Mouse (Mus musculus) embryonic fibroblast, embryonic 13.5 days (primary cell): ENCODE results near the gene Ptpre. TPM values are rescaled to one million over a fixed set of nuclear protein-coding genes. Genes with fewer than 3 reads are reported as not detected.

Experiments used
- H3K27ac ChIP-seq: 2 replicates; pipeline ENCODE4 v1.5.1; 2012; ENCODE audit warnings: low read length, control low read depth, inconsistent platforms; ENCODE audit not compliant: insufficient read depth
- H3K4me1 ChIP-seq: 2 replicates; pipeline ENCODE4 v1.6.1; 2011; ENCODE audit warnings: low read length; ENCODE audit not compliant: control insufficient read depth, insufficient read depth
- H3K4me3 ChIP-seq: 2 replicates; pipeline ENCODE4 v1.5.1; 2011; ENCODE audit warnings: mild to moderate bottlenecking, control low read depth, low read length; ENCODE audit not compliant: insufficient read depth
- CTCF ChIP-seq: IDR thresholded peaks from 2 replicates; pipeline ENCODE4 v1.5.1; 2011; ENCODE audit warnings: mild to moderate bottlenecking, control low read depth, low read length, moderate library complexity, borderline replicate concordance; ENCODE audit not compliant: insufficient read depth
- POLR2A ChIP-seq: IDR thresholded peaks from 2 replicates; pipeline ENCODE4 v1.6.1; 2011; ENCODE audit warnings: low read depth, mild to moderate bottlenecking, control low read depth, low read length, moderate library complexity
- polyA plus RNA-seq: library from polyadenylated mRNA; stranded (reverse); fragments of >200 nt; gene quantifications from 2 replicates; pipeline ENCODE4 v1.2.4, GENCODE M21; 2011; ENCODE audit warnings: low read depth; ENCODE audit not compliant: missing spikeins, insufficient read length

Gene Ptpre
- polyA plus RNA-seq, 1 experiment, result 3.2 TPM

GRCm38 (mm10) chr7:135617776-135618175 lies 80.5 kb downstream of the Ptpre start:
- Histone ChIP-seq H3K4me3 (no peak overlapping the region), H3K27ac (no peak overlapping the region), H3K4me1 (0 out of 2 replicates have a peak, but pooled peaks cover 2% of the 10 kb centered on the region)
- no peak for TF ChIP-seq POLR2A
- TF ChIP-seq CTCF, result no peak

GRCm38 (mm10) chr7:135621649-135622048 lies 84.4 kb downstream of the Ptpre start:
- H3K4me3 ChIP-seq, result no peak overlapping the region
- no peak for TF ChIP-seq POLR2A
- H3K4me1 ChIP-seq, result no peaks in the 10 kb centered on the region
- H3K27ac ChIP-seq, result no peak overlapping the region

GRCm38 (mm10) chr7:135622241-135622640 lies 85.0 kb downstream of the Ptpre start:
- Histone ChIP-seq H3K27ac (no peak overlapping the region), H3K4me3 (no peak overlapping the region), H3K4me1 (no peaks in the 10 kb centered on the region)
- TF ChIP-seq POLR2A (no peak), CTCF (no peak)

- no peak for TF ChIP-seq POLR2A
- no peak for TF ChIP-seq CTCF
- H3K27ac ChIP-seq, result no peak overlapping the region
- no peak overlapping the region for H3K4me3 ChIP-seq
- no peaks in the 10 kb centered on the region for H3K4me1 ChIP-seq
Observed at GRCm38 (mm10) chr7:135624854-135625253, 87.6 kb downstream of the Ptpre start.

GRCm38 (mm10) chr7:135628363-135628762 lies 91.1 kb downstream of the Ptpre start:
- Histone ChIP-seq H3K4me3 (no peak overlapping the region), H3K4me1 (no peaks in the 10 kb centered on the region), H3K27ac (no peak overlapping the region)
- TF ChIP-seq CTCF (no peak), POLR2A (no peak)

GRCm38 (mm10) chr7:135629019-135629418 lies 91.7 kb downstream of the Ptpre start:
- no peaks in the 10 kb centered on the region for H3K4me1 ChIP-seq
- no peak overlapping the region for H3K4me3 ChIP-seq
- TF ChIP-seq CTCF (no peak), POLR2A (no peak)
- H3K27ac ChIP-seq, result no peak overlapping the region

- Histone ChIP-seq H3K27ac (no peak overlapping the region), H3K4me3 (no peak overlapping the region), H3K4me1 (no peaks in the 10 kb centered on the region)
- TF ChIP-seq CTCF, result peak; percentile 54; the same call in 1 of the 2 replicates
- no peak for TF ChIP-seq POLR2A
Observed at GRCm38 (mm10) chr7:135631776-135632552, 94.7 kb downstream of the Ptpre start.

GRCm38 (mm10) chr7:135632716-135633258 lies 95.5 kb downstream of the Ptpre start:
- Histone ChIP-seq H3K27ac (no peak overlapping the region), H3K4me1 (no peaks in the 10 kb centered on the region), H3K4me3 (no peak overlapping the region)
- TF ChIP-seq CTCF, result no peak
- TF ChIP-seq POLR2A, result no peak

- Histone ChIP-seq H3K4me3 (no peak overlapping the region), H3K4me1 (no peaks in the 10 kb centered on the region), H3K27ac (no peak overlapping the region)
- no peak for TF ChIP-seq CTCF
- no peak for TF ChIP-seq POLR2A
Observed at GRCm38 (mm10) chr7:135634851-135635624, 97.8 kb downstream of the Ptpre start.
